Mouse (Mus musculus): ENCODE results near the gene Mrgprb2.

Gene Mrgprb2

GRCm38 (mm10) chr7:48557986-48558385 lies at the start of gene Mrgprb2:
TSS of gene Mrgprb2 (minus strand) at chr7:48558086.
- no peak for DNase-seq (ENCODE audit: low read depth)
